Mouse (Mus musculus) CD4-positive, CD25-positive, alpha-beta regulatory T cell, adult 4 months (primary cell): ENCODE data around the gene Tnnt1. TPM values are rescaled to one million over a fixed set of nuclear protein-coding genes. Genes with fewer than 3 reads are reported as not detected.
"Not testable (repeated sequence)": the region's sequence is repeated elsewhere in the genome, so short reads cannot be mapped to it uniquely, and the experiment has no call there.

Experiments
- ATAC-seq: one replicate; pipeline ENCODE4 v1.8.0; 2017
- polyA plus RNA-seq, 2 experiments: library from polyadenylated mRNA; unstranded; fragments of 100-300 nt; shearing (Covaris generic); gene quantifications; one replicate each; pipeline ENCODE4 v1.2.1; 2017

Gene Tnnt1
- 1 to 10 TPM; 6.9 to 8.3 TPM for polyA plus RNA-seq

DNA sequence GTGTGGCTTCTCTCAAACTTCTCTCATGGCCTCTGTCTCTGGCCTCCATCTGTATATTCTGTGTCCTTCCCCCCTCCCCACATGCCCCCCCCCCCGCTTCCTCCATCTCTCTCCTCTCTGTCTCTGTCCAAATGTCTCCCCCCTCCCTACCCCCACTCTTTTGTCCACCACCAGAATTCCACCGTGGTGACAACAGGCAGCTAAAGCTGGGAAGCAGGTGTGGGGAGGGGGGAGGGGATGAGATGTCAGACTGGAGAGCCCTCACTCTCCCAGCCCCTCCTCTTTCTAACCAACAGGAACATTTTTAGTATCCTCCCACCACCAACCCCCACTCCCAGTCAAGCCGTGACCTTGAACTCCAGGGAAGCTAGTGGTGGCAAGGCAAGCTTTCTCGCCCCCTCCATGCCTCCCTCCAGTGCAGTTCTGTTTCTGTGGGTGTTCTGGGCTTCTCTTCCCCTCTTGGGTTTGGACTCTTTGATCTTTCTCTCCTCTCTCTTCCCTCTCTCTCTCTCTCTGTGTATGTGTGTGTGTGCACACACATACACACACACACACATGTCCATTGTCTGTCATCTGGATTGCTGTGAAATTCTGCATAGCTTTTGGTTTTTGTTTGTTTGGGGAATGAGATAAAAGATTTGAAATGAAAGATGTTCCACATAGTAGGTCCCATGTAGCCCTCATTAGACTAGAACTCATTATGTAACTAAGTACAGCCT is at the start of gene Tnnt1:
Gene Tnnt1, minus strand, starts transcription at position 51 of the 719 bp plus-strand sequence.
- ATAC-seq: no peak

GRCm38 (mm10) chr7:4562660-4563059 is 46.5 kb upstream of the Tnnt1 start:
- no peak for ATAC-seq

- no peak for ATAC-seq
Observed at GRCm38 (mm10) chr7:4557167-4557560, 41.0 kb upstream of the Tnnt1 start.

DNA sequence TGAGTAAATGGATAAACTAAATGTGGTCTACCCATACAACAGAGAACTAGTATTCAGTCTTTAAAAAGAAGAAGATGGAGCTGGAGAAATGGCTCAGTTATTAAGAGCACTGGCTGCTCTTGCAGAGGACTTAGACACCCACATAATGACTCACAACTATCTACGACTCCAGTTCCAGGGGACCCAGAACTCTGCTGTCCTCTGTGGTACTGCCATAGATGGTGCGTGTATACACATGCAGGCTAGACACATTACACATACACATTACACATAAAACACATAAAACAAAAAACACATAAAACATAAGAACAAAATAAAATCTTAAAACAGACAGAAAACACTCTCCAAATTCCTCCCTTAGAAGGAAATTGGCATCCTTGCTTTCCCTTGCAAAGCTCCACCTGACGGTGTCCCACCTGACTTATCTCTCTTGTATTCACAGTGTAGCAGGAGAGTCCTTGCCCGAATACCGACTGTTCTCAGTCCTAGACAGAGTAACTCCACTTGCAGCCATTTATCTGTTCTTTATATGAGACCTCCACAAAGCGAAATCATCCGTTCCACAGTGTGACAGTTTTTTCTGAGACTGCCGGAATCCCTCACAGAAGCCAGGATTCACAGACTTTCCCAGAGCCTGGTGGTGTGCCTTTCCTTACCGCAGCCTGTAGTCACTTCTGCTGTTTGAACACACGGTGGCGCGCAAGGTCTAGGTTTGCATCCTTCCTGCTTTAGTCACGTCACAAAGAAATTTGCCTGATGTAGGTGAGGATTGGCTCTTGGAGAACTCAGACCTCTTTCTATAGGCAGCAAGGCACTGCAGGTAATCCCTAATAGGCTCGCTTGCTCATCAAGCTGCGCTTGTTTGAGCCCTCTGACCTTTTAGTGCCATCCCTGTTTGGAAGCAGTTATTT is 40.3 kb upstream of the Tnnt1 start:
- ATAC-seq: peak; percentile 100

- no peak for ATAC-seq
Observed at GRCm38 (mm10) chr7:4547221-4547641, 31.0 kb upstream of the Tnnt1 start, which contains the start of gene Syt5. Gene Syt5 (minus strand): TSS chr7:4547541.

- ATAC-seq: no peak
Observed at GRCm38 (mm10) chr7:4546591-4547131, 30.5 kb upstream of the Tnnt1 start.

DNA sequence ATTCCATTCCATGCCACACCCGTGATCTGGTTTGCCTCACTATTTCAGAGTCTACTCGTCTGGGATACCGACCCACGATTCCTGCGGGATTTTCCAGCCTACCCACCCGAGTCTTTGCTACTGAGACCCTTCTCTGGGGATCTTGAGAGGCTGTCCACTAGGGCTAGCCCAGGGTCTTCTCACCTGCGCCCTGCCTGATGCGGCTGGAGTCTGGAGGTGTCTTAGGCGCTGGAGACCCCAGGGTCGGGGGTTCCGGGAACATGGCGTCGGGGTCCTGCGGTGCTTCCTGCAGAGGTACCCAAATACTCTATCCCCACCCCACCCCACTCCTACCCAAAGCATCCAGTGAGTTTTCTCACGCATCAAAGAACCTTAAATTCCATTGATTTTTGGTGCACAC is 29.9 kb upstream of the Tnnt1 start:
- ATAC-seq: no peak

GRCm38 (mm10) chr7:4542013-4542412 is 25.8 kb upstream of the Tnnt1 start:
- no peak for ATAC-seq

GRCm38 (mm10) chr7:4541344-4541743 is 25.2 kb upstream of the Tnnt1 start:
- no peak for ATAC-seq

- no peak for ATAC-seq
Observed at GRCm38 (mm10) chr7:4539019-4539418, 22.8 kb upstream of the Tnnt1 start.

GRCm38 (mm10) chr7:4537181-4537580 is 21.0 kb upstream of the Tnnt1 start:
- ATAC-seq: no peak

- no peak for ATAC-seq
Observed at GRCm38 (mm10) chr7:4536369-4536768, 20.2 kb upstream of the Tnnt1 start.

DNA sequence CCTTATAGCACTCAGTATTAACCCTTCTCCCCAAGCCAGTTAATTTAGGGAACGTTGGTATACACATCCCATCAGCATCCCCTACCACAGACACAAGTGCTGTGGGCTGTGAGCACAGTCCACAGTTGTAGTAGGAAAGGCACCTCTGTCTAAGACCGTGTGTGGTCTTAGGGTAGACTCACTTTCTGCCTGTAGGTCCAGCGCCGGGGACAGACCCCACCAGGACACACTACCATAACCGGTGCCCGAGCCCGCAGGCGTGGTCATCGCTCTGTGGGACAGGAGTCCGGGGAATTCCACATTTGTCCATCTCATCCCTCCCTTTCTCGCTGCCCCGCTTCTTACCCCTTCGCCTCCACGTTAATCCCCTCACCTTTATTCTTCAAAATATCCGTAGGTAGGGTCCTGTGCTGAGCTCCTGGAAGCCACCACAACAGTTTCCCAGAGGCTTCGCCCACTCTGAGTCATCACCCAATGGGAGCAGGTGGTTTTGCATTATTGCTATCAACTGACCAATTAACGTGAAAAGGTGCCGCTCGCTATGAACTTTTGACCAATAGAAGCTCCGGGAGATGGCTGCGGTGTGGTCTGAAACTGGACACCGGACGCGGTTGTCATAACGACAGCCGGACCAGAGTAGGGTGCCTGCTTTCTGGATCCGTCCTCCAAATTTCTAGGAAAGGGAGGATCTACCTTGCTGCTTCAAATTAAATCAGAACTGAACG is 16.0 kb upstream of the Tnnt1 start, which contains the start of gene Dnaaf3:
Gene Dnaaf3, minus strand, starts transcription at position 449 of the 725 bp plus-strand sequence.
- ATAC-seq: no peak

DNA sequence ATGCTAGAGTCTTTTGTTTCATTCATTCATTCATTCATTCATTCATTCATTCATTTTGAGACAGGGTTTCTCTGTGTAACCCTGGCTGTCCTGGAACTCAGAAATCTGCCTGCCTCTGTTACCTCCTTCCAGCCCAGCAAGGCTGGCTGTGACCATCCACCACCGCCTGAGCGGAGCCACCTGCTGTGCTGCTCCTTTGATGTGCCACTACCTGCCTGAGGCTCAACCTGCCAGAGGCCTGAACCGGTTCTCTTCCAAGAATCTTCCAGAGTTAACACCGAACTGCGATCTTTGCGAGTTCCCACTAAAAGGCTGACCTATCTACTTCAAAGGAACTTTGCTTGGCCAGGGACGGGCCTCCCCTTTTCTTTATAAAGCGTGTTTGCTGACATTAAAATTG is 14.0 kb upstream of the Tnnt1 start:
- ATAC-seq: not testable (repeated sequence)

DNA sequence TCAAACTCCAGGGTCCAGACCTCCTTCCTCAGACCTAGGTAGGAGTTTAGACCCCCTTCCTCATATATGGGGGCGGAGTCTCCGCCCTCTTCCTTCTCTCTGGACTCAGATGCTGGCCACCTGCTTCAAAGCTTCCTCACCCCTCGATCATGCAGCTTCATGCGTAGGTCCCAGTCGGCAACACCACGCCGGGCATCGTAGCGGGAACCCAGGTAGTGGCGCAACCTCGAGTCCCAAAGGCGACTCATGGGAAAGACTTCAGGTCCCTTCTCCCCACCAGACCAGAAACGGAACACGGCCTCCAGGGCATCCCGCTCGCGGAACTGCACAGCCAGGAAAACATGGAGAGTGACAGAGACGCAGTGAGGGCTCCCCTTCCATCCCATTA is 11.1 kb upstream of the Tnnt1 start:
- no peak for ATAC-seq

GRCm38 (mm10) chr7:4526341-4527301 is 10.4 kb upstream of the Tnnt1 start:
- peak; percentile 97 for ATAC-seq

GRCm38 (mm10) chr7:4524212-4524922 is 8.2 kb upstream of the Tnnt1 start, which contains the start of gene Tnni3:
Gene Tnni3 (minus strand): TSS chr7:4524229.
- peak; percentile 67 for ATAC-seq

DNA sequence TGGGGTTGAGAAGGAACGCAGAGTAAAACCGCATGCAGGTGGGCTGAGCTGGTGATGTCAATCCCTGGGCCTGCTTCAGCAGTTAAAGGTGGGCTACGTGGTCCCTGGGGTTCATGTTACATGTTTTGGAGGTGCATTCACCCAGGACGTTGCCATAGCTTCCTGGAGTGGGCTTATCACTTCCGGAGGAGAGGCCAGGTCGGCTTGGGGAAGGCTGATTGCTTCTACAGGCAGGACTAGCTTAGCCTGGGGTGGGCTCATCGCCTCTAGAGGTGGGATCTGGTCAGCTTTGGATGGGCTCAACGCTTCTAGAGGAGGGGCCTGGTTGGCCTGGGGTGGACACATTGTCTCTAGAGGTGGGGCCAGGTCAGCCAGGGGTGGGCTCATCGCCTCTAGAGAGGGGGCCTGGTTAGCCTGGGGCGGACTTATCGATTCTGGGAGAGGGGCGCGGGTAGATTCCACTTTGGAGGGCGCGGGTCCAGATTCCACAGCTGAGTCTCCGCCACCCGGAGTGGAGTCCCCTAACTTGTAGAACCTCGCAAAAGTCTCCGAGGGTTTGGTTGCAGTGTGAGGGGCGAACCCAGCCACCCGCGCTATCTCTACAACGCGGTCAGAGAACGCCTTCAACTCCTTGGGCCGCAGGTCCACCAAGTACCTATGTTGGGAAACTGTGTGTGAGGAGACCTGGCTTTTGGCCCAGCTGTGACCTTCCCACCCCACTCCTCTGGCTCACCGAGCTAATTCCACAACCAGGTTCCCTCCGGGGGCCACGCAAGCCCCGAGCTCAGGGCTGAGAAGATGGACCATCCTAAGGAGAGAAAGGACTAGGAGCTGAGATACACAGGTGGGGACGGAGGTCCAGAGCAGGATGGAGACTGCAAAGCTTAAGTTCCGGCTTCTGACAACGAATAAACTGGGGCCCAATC is 7.3 kb upstream of the Tnnt1 start:
- no peak for ATAC-seq

DNA sequence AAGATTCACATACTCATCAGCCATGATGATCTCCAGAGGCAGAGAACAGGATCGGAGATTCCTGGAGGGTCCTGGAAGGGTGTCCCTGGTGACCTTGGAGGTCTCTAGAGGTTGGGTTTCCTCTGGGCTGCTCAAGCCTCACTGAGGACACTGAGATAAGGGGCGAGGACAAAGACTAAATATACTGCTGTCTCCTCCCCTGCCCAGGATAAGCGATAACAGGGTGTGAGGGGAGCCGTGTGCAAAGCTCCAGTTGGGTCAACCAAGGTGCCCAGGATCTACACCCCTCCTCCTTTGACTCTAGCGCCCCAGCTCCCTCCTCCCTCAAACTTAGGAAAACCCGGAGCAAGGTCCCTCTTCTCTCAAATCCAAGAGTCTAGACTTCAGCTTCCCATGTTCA is 6.1 kb upstream of the Tnnt1 start:
- ATAC-seq: no peak
